Mouse (Mus musculus) kidney, embryonic 16.5 days (tissue): ENCODE data around the gene Pde10a. TPM values are rescaled to one million over a fixed set of nuclear protein-coding genes. Genes with fewer than 3 reads are reported as not detected.

Source experiments
- ATAC-seq: fragments of 200-750 bp; cut with Nextera tagmentation; 2 replicates; pipeline ENCODE4 v1.8.0; 2017; ENCODE audit warnings: moderate TSS enrichment; ENCODE audit not compliant: low FRiP score, low TSS enrichment
- H3K27ac ChIP-seq: fragments of 300-500 bp; sonication (generic); 2 replicates; pipeline ENCODE4 v1.5.1; 2014; ENCODE audit warnings: low read length
- H3K27me3 ChIP-seq: fragments of 300-500 bp; sonication (generic); 2 replicates; pipeline ENCODE4 v1.6.1; 2014; ENCODE audit warnings: low read length, control low read depth, mixed read lengths; ENCODE audit not compliant: insufficient read depth
- H3K36me3 ChIP-seq: fragments of 300-500 bp; sonication (generic); 2 replicates; pipeline ENCODE4 v1.6.1; 2014; ENCODE audit warnings: low read length, control low read depth, mixed read lengths; ENCODE audit not compliant: insufficient read depth
- H3K4me1 ChIP-seq: fragments of 300-500 bp; sonication (generic); 2 replicates; pipeline ENCODE4 v1.6.1; 2014; ENCODE audit warnings: low read length, control low read depth, mixed read lengths; ENCODE audit not compliant: insufficient read depth
- H3K4me2 ChIP-seq: fragments of 300-500 bp; sonication (generic); replicated peaks from 2 replicates; pipeline ENCODE4 v1.6.1; 2014; ENCODE audit warnings: low read depth, low read length
- H3K4me3 ChIP-seq: fragments of 300-500 bp; sonication (generic); 2 replicates; pipeline ENCODE4 v1.5.1; 2014; ENCODE audit warnings: mild to moderate bottlenecking, low read length
- H3K9ac ChIP-seq: fragments of 300-500 bp; sonication (generic); replicated peaks from 2 replicates; pipeline ENCODE4 v1.6.1; 2014; ENCODE audit warnings: low read length
- H3K9me3 ChIP-seq: fragments of 300-500 bp; sonication (generic); 2 replicates; pipeline ENCODE4 v1.6.1; 2016; ENCODE audit warnings: low read length, control low read depth
- WGBS: fragments of 180-500 bp; shearing (Covaris S2); extraction: QIAGEN DNeasy Blood & Tissue Kit; methylation state at CpG from one replicate; pipeline ENCODE4 v1.1.7; 2014; 5-methylcytosine and 5-hydroxymethylcytosine counted together
- polyA plus RNA-seq: library from polyadenylated mRNA; unstranded; fragments of >200 nt; fragmentation: Nextera tagmentation; extraction: Ambion mirVana; gene quantifications from 2 replicates; pipeline ENCODE4 v1.2.1, GENCODE M21; 2015

The Pde10a gene
- polyA plus RNA-seq, 1 experiment from 2014 or later = 1.3 TPM

DNA sequence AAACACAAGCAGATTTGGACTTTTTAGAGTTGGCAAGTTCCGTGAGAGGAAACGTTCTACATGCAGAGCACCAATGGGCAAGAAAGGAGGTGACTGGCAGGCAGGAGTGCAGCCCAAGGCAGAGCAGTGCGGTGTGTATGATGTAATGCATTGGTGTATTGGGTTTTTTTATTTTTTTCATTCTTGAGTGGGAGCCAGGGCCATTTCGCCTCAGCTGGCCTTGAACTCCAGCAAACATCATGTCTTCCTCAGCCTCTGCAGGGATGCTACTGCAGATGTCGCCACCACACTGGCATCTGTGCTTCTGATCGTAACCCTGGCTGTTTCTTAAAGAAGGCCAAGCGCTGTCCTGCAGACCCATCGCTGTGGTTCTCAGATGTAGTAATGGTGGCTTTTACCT, 285.0 kb downstream of the Pde10a start:
- ATAC-seq = no peak

DNA sequence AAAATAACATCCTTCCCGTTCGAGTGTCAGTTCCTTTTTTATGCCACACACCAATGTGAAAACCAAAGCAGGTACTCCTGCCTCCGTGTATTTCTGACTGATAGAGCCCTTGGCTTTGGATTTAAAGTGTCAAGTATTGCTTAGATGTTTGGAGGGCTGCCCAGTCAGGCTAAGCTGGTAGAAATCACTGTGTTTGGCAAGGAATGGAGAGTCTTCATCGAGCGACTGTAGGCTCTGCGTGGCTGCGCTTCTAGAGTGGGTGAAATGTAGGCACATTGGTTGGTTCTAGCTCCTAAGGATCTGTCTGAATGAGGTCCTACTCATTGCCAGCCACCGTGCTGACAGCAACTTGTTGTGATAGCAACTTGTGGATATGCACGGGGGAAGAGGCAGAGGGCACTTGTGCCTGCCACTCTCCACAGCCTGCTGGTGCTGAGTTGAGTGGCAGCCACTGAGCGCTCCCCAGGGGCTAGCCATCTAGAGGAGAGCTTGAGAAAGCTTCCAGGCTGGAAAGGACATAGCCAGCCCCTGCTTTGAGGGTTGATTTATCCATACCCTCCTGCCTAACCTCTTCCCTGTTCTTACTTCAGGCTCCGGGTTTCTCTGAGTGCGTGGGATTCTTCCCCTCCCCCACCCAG, 287.2 kb downstream of the Pde10a start:
- Histone ChIP-seq H3K4me2 (no peak overlapping the region), H3K27ac (no peak overlapping the region), H3K36me3 (no peaks in the 10 kb centered on the region), H3K4me3 (no peak overlapping the region), H3K9me3 (no peaks in the 10 kb centered on the region), H3K27me3 (0 out of 2 replicates have a peak, but pooled peaks cover 4% of the 10 kb centered on the region), H3K9ac (no peak overlapping the region), H3K4me1 (no peaks in the 10 kb centered on the region)
- ATAC-seq = no peak
- 49% methylated on average over 12 of the region's 12 CpGs for WGBS

More for the DNA sequence above, 285.0 kb downstream of the Pde10a start:
- no peak overlapping the region for H3K4me2 ChIP-seq
- no peak overlapping the region for H3K9ac ChIP-seq
- H3K4me3 ChIP-seq = no peak overlapping the region
- 0 out of 2 replicates have a peak, but pooled peaks cover 4% of the 10 kb centered on the region for H3K27me3 ChIP-seq
- 90% methylated on average over 8 of the region's 8 CpGs for WGBS
- no peaks in the 10 kb centered on the region for H3K36me3 ChIP-seq
- H3K4me1 ChIP-seq = no peaks in the 10 kb centered on the region
- no peaks in the 10 kb centered on the region for H3K9me3 ChIP-seq
- H3K27ac ChIP-seq = no peak overlapping the region

DNA sequence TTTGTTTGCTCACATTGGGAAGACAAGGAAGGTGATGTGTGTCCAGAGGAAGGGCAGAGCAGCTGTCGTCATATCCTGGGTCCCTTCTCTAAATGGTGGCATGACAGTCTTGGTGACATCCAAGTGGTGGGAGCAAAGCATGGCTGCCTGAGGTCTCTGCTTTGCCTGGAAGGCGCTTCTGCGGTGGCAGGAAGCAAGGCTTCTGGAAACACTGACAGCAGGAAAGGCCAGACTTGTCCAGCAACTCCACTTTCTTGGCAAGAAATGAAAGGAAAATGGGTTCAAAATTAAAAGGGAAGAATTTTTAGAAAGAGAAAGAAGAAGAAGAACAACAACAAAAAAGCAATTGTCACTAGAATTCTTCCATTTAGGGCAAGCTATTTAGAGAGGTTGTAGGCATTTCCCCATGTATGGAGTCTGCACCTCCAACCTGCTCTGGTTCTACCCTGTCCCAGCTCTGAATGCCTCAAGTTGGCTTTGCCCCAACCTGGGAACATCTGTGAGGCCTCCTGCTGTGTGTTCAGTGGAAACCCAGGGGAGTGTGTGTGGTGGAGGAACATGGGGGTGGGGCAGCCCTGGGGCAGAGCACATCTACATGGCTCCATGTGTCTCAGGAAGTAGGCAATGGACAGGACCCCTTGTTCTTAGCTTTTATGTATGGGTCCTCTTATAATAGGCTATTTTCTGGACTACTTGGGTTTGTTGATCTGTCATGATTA, 288.8 kb downstream of the Pde10a start:
- H3K4me3 ChIP-seq = no peak overlapping the region
- H3K36me3 ChIP-seq = no peaks in the 10 kb centered on the region
- no peak overlapping the region for H3K27ac ChIP-seq
- H3K9ac ChIP-seq = no peak overlapping the region
- no peaks in the 10 kb centered on the region for H3K4me1 ChIP-seq
- 66% methylated on average over 3 of the region's 3 CpGs for WGBS
- no peaks in the 10 kb centered on the region for H3K9me3 ChIP-seq
- no peak for ATAC-seq
- 0 out of 2 replicates have a peak, but pooled peaks cover 4% of the 10 kb centered on the region for H3K27me3 ChIP-seq
- no peak overlapping the region for H3K4me2 ChIP-seq

DNA sequence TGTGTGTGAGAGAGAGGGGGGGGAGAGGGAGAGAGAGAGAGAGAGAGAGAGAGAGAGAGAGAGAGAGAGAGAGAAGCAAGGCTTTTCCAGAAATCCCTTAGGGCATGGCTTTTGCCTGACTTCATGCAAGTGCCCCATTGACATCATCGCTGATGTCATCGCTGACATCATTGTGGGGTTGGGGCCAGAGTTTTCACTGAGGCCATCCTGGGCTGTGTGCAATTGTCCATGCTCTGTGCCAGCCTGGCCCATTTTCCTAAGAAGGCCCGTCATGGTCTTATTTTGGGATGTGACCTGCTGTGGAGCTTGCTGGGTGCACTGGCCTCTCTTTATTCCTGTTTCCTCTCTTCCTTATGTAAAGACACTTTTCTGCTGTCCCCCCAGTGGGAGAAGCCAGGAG, 290.2 kb downstream of the Pde10a start:
- Histone ChIP-seq H3K36me3 (no peaks in the 10 kb centered on the region), H3K9me3 (no peaks in the 10 kb centered on the region), H3K4me1 (no peaks in the 10 kb centered on the region), H3K4me3 (no peak overlapping the region), H3K27me3 (0 out of 2 replicates have a peak, but pooled peaks cover 4% of the 10 kb centered on the region), H3K9ac (no peak overlapping the region), H3K27ac (no peak overlapping the region), H3K4me2 (no peak overlapping the region)
- 86% methylated on average over 3 of the region's 3 CpGs for WGBS
- ATAC-seq = no peak

DNA sequence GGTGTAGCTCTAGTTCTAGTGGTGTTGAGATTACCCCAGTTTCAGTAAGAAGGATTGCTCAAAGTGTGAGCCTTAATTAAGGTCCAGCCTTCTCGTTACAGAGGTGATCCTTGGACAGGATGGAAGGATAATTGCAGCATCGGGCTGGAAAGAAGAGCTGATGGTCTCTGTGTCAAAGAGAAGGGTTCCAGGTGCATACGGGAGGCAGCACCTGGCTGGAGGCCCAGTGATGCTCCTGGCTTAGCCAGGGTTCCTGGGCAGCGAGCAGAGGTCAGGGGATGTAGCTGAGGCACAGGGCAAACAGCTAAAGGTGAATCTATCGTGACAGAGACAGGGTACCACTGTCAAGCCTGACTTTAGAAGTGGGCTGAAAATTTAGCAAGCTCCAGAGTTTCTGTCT, 290.7 kb downstream of the Pde10a start:
- H3K4me1 ChIP-seq = no peaks in the 10 kb centered on the region
- H3K9ac ChIP-seq = no peak overlapping the region
- WGBS = 66% methylated on average over 5 of the region's 5 CpGs
- no peaks in the 10 kb centered on the region for H3K9me3 ChIP-seq
- no peak overlapping the region for H3K4me3 ChIP-seq
- H3K36me3 ChIP-seq = no peaks in the 10 kb centered on the region
- no peak for ATAC-seq
- H3K4me2 ChIP-seq = no peak overlapping the region
- 0 out of 2 replicates have a peak, but pooled peaks cover 4% of the 10 kb centered on the region for H3K27me3 ChIP-seq
- no peak overlapping the region for H3K27ac ChIP-seq

DNA sequence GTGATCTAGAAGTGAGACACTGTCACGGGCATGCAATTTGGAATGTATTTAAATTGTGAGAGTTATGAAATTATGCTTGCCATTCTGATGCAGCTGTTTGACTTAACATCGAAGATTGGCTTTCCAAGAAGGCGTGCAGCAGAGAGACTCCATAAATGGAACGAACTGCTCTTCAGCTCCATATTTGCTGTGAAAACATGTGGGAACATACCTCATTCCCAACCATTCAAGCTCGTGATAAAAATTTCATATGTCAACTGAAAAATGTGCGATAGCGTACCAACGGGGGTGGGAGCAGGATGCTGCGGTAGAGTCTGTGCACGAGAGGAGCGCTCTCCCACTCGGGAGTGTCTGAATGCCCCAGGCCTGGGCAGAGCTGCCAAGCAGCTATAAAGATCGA, 293.5 kb downstream of the Pde10a start:
- Histone ChIP-seq H3K27ac (no peak overlapping the region), H3K27me3 (no peaks in the 10 kb centered on the region), H3K4me1 (no peaks in the 10 kb centered on the region), H3K9me3 (no peaks in the 10 kb centered on the region), H3K9ac (no peak overlapping the region), H3K4me2 (no peak overlapping the region), H3K4me3 (no peak overlapping the region), H3K36me3 (no peaks in the 10 kb centered on the region)
- 78% methylated on average over 13 of the region's 13 CpGs for WGBS
- no peak for ATAC-seq

DNA sequence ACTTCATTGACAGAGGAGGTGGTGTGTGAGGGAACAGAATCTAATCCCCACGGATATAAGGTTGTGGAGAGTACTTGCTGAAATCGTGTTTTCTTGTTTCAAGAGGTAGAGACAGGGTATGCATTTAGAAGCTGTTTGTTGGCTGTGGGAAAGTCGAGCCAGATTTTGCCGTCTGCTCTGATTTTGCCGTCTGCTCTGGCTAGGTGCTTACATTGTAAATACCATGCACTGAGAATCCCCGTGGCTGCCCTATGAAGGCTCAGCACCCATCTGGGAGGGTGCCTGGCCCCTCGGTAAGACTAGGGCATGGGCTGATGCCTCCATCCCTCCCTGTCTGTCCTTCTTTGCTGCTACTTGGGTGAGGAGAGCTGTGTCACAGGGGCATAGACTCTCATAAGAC, 298.4 kb downstream of the Pde10a start:
- Histone ChIP-seq H3K4me3 (no peak overlapping the region), H3K27me3 (no peaks in the 10 kb centered on the region), H3K4me2 (no peak overlapping the region), H3K4me1 (no peaks in the 10 kb centered on the region), H3K27ac (no peak overlapping the region), H3K9ac (no peak overlapping the region), H3K9me3 (no peaks in the 10 kb centered on the region), H3K36me3 (no peaks in the 10 kb centered on the region)
- 74% methylated on average over 7 of the region's 7 CpGs for WGBS
- ATAC-seq = no peak

DNA sequence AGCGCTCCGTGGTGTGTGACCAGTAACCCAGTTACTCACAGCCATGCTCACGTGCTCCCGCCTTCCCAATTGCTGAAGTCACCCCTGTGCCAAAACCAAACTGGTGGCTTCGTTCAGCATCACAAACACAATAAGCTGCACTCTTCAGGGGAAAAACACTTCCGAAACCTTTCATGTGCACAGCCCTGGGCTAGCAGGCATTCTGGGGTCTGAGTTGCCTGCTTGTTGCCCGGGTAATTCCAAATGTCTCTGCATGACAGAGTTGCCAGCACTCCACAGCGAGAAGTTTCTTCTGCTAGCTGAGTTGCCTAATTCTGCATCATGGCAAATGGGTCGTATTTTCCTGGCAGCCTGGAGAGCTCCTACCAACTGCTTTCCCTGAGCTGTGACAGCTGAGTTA, 302.0 kb downstream of the Pde10a start:
- no peak for ATAC-seq
- no peaks in the 10 kb centered on the region for H3K4me1 ChIP-seq

DNA sequence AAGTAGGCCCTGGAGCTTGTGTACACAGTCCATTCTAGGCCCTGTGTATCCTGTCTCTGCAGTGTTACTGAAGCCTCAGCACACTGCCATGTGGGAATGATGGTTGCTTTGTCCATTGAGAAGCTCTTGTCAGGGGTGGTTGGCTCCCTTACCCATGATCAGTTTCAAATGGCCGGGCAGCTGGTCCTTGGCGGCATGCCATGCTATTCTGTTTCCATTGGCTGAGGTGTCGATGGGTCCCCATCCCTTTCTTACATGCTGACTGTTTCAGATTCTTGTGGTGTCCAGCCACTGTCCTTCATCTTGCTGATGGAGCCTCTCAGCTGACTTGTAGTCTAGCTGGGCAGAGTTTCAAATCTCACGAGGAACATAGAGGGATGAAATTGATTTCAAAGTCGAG, 305.8 kb downstream of the Pde10a start:
- no peaks in the 10 kb centered on the region for H3K9me3 ChIP-seq
- 77% methylated on average over 5 of the region's 5 CpGs for WGBS
- H3K27ac ChIP-seq = no peak overlapping the region
- H3K4me1 ChIP-seq = no peaks in the 10 kb centered on the region
- H3K4me2 ChIP-seq = no peak overlapping the region
- no peak overlapping the region for H3K4me3 ChIP-seq
- no peak for ATAC-seq
- H3K27me3 ChIP-seq = no peaks in the 10 kb centered on the region
- no peak overlapping the region for H3K9ac ChIP-seq
- H3K36me3 ChIP-seq = no peaks in the 10 kb centered on the region

More for the DNA sequence above, 302.0 kb downstream of the Pde10a start:
- H3K4me2 ChIP-seq = no peak overlapping the region
- H3K27me3 ChIP-seq = no peaks in the 10 kb centered on the region
- H3K27ac ChIP-seq = no peak overlapping the region
- no peak overlapping the region for H3K4me3 ChIP-seq
- no peaks in the 10 kb centered on the region for H3K9me3 ChIP-seq
- no peak overlapping the region for H3K9ac ChIP-seq
- H3K36me3 ChIP-seq = no peaks in the 10 kb centered on the region
- 72% methylated on average over 9 of the region's 9 CpGs for WGBS

DNA sequence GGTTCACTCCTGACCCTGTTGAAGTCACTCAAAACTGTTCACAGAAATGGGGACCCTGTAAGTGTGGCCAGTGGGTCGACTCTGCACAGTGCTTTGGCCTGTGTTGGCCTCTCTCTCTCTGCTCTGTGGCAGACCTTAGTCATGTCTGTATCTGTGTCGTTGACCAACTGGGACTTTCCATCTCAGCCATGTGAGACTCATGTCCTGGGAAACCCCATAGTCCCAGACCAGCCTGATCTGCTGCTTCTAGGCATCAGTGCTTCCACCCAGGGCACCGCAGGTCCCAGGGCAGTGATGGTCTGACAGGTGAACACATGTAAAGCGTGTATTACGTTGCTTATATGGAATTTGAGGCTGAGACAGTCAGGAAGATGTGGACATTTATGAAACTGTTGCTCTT, 311.1 kb downstream of the Pde10a start:
- Histone ChIP-seq H3K4me1 (peaks cover 7% of the 10 kb centered on the region), H3K27ac (no peak overlapping the region), H3K4me2 (no peak overlapping the region), H3K9ac (no peak overlapping the region), H3K27me3 (no peaks in the 10 kb centered on the region), H3K9me3 (no peaks in the 10 kb centered on the region), H3K36me3 (no peaks in the 10 kb centered on the region), H3K4me3 (no peak overlapping the region)
- WGBS = 85% methylated on average over 5 of the region's 5 CpGs
- ATAC-seq = no peak
